Mouse (Mus musculus) c-Kit-positive CD71-positive TER-119-positive erythroid progenitor cells, embryonic 14.5 days (primary cell): ENCODE results near the gene Gm3573.
"Not testable (repeated sequence)": the region's sequence is repeated elsewhere in the genome, so short reads cannot be mapped to it uniquely, and the experiment has no call there.

Experiments used
- DNase-seq: peaks from one replicate; pipeline ENCODE4 v3.0.0-alpha.2; 2013; ENCODE audit warnings: low spot score

Gene Gm3573

DNA sequence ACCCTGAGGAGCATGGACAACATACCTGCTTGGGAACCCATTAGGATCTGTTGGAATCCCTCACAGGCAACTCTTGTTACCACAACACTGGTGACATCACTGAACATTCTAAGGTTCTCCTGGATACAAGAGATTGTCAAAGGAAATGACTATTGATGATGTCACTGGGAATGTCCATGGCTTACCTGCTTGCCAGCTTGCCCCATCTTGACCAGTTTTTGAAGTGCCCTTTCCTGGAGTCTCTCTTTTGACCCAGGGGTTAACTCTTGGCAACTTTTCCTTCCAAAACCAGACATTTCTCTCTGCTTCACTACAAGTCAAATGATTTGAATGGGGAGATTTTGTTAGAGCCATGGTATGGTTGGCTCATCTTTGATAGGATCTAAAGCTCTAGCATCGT, at the start of gene Gm3573:
Gene Gm3573 (minus strand): TSS at position 101 of the 400 bp plus-strand sequence.
- not testable (repeated sequence) for DNase-seq

DNA sequence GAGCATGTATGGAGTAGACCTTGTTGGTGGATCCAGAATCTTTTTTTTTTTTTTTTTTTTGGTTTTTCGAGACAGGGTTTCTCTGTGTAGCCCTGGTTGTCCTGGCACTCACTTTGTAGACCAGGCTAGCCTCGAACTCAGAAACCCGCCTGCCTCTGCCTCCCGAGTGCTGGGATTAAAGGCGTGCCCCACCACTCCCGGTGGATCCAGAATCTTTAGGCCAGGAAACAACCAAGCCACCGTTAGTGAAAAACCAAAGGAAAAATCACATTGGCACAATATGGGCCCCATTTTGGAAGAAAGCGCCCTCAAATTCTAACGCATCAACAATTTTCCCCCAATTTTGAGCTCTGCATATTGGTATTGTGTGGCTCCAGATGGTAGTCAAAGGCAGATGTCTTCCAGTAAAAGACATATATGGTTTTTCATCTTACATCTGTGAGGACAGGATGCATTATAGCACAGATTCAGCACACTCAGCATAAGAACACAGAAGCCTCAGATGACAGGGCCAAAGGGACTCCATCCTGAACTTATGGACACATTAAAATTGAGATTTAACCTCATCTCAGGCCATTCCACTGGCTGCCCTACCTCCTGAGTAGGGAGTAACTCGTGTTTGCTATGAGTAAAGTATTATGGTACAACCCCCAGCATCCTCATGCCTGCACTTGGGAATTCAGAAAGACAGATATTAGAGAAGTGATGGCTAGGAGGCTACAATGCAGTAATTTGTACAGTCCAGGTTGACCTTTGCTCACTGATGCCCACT, 26.4 kb upstream of the Gm3573 start:
- not testable (repeated sequence) for DNase-seq

DNA sequence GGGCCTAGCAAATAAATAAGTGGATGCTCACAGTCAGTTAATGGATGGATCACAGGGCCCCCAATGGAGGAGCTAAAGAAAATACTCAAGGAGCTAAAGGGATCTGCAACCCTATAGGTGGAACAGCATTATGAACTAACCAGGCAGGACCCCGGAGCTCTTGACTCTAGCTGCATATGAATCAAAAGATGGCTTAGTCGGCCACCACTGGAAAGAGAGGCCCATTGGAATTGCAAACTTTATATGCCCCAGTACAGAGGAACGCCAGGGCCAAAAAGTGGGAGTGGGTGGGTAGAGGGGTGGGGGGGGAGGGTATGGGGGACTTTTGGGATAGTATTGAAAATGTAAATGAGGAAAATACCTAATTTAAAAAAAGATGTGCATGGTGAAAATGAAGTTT, 6.7 kb downstream of the Gm3573 start:
- DNase-seq, result not testable (repeated sequence)

DNA sequence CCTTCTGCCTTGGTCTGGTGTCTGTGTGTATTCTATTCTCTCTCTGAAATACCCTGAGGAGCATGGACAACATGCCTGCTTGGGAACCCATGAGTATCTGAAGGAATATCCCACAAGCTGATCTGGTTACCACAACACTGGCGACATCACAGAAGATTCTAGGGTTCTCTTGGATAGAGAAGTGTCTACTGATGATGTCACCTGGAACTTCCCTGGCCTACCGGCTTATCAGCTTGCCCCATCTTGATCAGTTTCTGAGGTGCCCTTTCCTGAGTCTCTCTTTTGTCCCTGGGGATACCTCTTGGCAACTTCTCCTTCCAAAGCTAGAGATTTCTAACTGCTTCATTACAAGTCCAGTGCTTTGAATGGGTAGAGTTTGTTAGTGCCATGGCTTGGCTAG, 28.1 kb downstream of the Gm3573 start, which contains the start of gene Gm17027:
Gene Gm17027 (minus strand): TSS at position 101 of the 400 bp plus-strand sequence.
- DNase-seq, result not testable (repeated sequence)
